Mouse (Mus musculus) spleen, postnatal 10 days (tissue): ENCODE measurements at regions not wholly inside any gene's neighbourhood (a gene's known extent, or its start where the extent isn't known, plus 50 kb on each side); places are given as distances from the start of the nearest gene placed in this dataset.

Source experiments
- DNase-seq, 2 experiments: peaks; one replicate each; pipeline ENCODE4 v3.0.0; 2021 to 2022; ENCODE audit warnings: low spot score in 2 of 2

- DNase-seq, result no peak
Measured at GRCm38 (mm10) chr7:118042914-118043313, 73.1 kb downstream of the Rps15a start.

GRCm38 (mm10) chr7:118039862-118040261 is 76.1 kb downstream of the Rps15a start:
- DNase-seq, result no peak

GRCm38 (mm10) chr7:118037062-118037461 is 78.9 kb downstream of the Rps15a start:
- no peak for DNase-seq

- no peak for DNase-seq
Measured at GRCm38 (mm10) chr7:118026106-118026526, 89.9 kb downstream of the Rps15a start.

GRCm38 (mm10) chr7:118004620-118005019 is 111.4 kb downstream of the Rps15a start:
- no peak for DNase-seq

- no peak for DNase-seq
Measured at GRCm38 (mm10) chr7:118001881-118002280, 114.1 kb downstream of the Rps15a start.

- DNase-seq, result peak in 1 of 2 experiments; percentile 52
Measured at GRCm38 (mm10) chr7:118001121-118001520, 114.9 kb downstream of the Rps15a start.

- no peak for DNase-seq
Measured at GRCm38 (mm10) chr7:117982177-117982576, 133.8 kb downstream of the Rps15a start.

- no peak for DNase-seq
Measured at GRCm38 (mm10) chr7:117971176-117971575, 144.8 kb downstream of the Rps15a start.

- no peak for DNase-seq
Measured at GRCm38 (mm10) chr7:117943435-117943834, 172.6 kb downstream of the Rps15a start.

GRCm38 (mm10) chr7:117939618-117940017 is 176.4 kb downstream of the Rps15a start:
- no peak for DNase-seq

GRCm38 (mm10) chr7:117934908-117935307 is 181.1 kb downstream of the Rps15a start:
- no peak for DNase-seq

GRCm38 (mm10) chr7:117931234-117931895 is 184.6 kb downstream of the Rps15a start:
- DNase-seq, result no peak

GRCm38 (mm10) chr7:117930392-117930791 is 185.6 kb downstream of the Rps15a start:
- DNase-seq, result no peak

- no peak for DNase-seq
Measured at GRCm38 (mm10) chr7:117926396-117926795, 189.6 kb downstream of the Rps15a start.

GRCm38 (mm10) chr7:117922270-117922669 is 193.7 kb downstream of the Rps15a start:
- DNase-seq, result no peak

- no peak for DNase-seq
Measured at GRCm38 (mm10) chr7:117918206-117918995, 197.6 kb downstream of the Rps15a start.

GRCm38 (mm10) chr7:117916915-117917314 is 199.1 kb downstream of the Rps15a start:
- no peak for DNase-seq

GRCm38 (mm10) chr7:117912453-117912852 is 203.5 kb downstream of the Rps15a start:
- DNase-seq, result no peak

GRCm38 (mm10) chr7:117911062-117911461 is 204.9 kb downstream of the Rps15a start:
- DNase-seq, result no peak

GRCm38 (mm10) chr7:117896528-117896927 is 219.5 kb downstream of the Rps15a start:
- no peak for DNase-seq

- no peak for DNase-seq
Measured at GRCm38 (mm10) chr7:117887288-117887687, 228.7 kb downstream of the Rps15a start.

GRCm38 (mm10) chr7:117882803-117883202 is 233.2 kb downstream of the Rps15a start:
- DNase-seq, result peak; percentile 30 to 73
